Mouse (Mus musculus): Measurements from ENCODE around the gene Ms4a15.

Ms4a15 gene

GRCm38 (mm10) chr19:10993150-10993549 is at the start of gene Ms4a15:
Gene Ms4a15 (minus strand): TSS chr19:10993250.
- DNase-seq (ENCODE audit: low read depth, low spot score) = no peak

GRCm38 (mm10) chr19:11037570-11037969 is 44.5 kb upstream of the Ms4a15 start:
- no peak for DNase-seq (ENCODE audit: low read depth, low spot score)

- no peak for DNase-seq (ENCODE audit: low read depth, low spot score)
Measured at GRCm38 (mm10) chr19:11022382-11022781, 29.3 kb upstream of the Ms4a15 start.

GRCm38 (mm10) chr19:11017891-11018290 is 24.8 kb upstream of the Ms4a15 start, which contains the start of gene Ms4a18:
Gene Ms4a18 (minus strand): TSS chr19:11018031.
- no peak for DNase-seq (ENCODE audit: low read depth, low spot score)

GRCm38 (mm10) chr19:11017251-11017650 is 24.2 kb upstream of the Ms4a15 start:
- DNase-seq (ENCODE audit: low read depth, low spot score) = no peak

- DNase-seq (ENCODE audit: low read depth, low spot score) = no peak
Measured at GRCm38 (mm10) chr19:11015998-11016397, 22.9 kb upstream of the Ms4a15 start.

GRCm38 (mm10) chr19:11015468-11015867 is 22.4 kb upstream of the Ms4a15 start:
- no peak for DNase-seq (ENCODE audit: low read depth, low spot score)

- no peak for DNase-seq (ENCODE audit: low read depth, low spot score)
Measured at GRCm38 (mm10) chr19:10991911-10992310, 1.1 kb downstream of the Ms4a15 start.

GRCm38 (mm10) chr19:10990751-10991150 is 2.3 kb downstream of the Ms4a15 start:
- no peak for DNase-seq (ENCODE audit: low read depth, low spot score)

GRCm38 (mm10) chr19:10988563-10988962 is 4.5 kb downstream of the Ms4a15 start:
- DNase-seq (ENCODE audit: low read depth, low spot score) = no peak

GRCm38 (mm10) chr19:10985889-10986288 is 7.2 kb downstream of the Ms4a15 start:
- DNase-seq (ENCODE audit: low read depth, low spot score) = no peak

- DNase-seq (ENCODE audit: low read depth, low spot score) = no peak
Measured at GRCm38 (mm10) chr19:10984551-10984950, 8.5 kb downstream of the Ms4a15 start.

- peak; percentile 39 for DNase-seq (ENCODE audit: low read depth, low spot score)
Measured at GRCm38 (mm10) chr19:10983146-10983545, 9.9 kb downstream of the Ms4a15 start.

- no peak for DNase-seq (ENCODE audit: low read depth, low spot score)
Measured at GRCm38 (mm10) chr19:10980210-10980609, 12.8 kb downstream of the Ms4a15 start.

- peak; percentile 90 for DNase-seq (ENCODE audit: low read depth, low spot score)
Measured at GRCm38 (mm10) chr19:10979184-10980168, 13.6 kb downstream of the Ms4a15 start.

GRCm38 (mm10) chr19:10976318-10976717 is 16.7 kb downstream of the Ms4a15 start:
- DNase-seq (ENCODE audit: low read depth, low spot score) = peak; percentile 62

GRCm38 (mm10) chr19:10975187-10975586 is 17.9 kb downstream of the Ms4a15 start:
- no peak for DNase-seq (ENCODE audit: low read depth, low spot score)

GRCm38 (mm10) chr19:10974238-10974865 is 18.7 kb downstream of the Ms4a15 start, which contains the start of gene Ms4a10:
Gene Ms4a10 (minus strand): TSS chr19:10974670.
- DNase-seq (ENCODE audit: low read depth, low spot score) = no peak

- no peak for DNase-seq (ENCODE audit: low read depth, low spot score)
Measured at GRCm38 (mm10) chr19:10973187-10973586, 19.9 kb downstream of the Ms4a15 start.

- DNase-seq (ENCODE audit: low read depth, low spot score) = no peak
Measured at GRCm38 (mm10) chr19:10972660-10973059, 20.4 kb downstream of the Ms4a15 start.

- no peak for DNase-seq (ENCODE audit: low read depth, low spot score)
Measured at GRCm38 (mm10) chr19:10970457-10970856, 22.6 kb downstream of the Ms4a15 start.

GRCm38 (mm10) chr19:10968578-10968977 is 24.5 kb downstream of the Ms4a15 start:
- no peak for DNase-seq (ENCODE audit: low read depth, low spot score)

Data from A20 (cell line).